Mouse (Mus musculus) lung, postnatal 25 days (tissue): Measurements from ENCODE around the gene Enox1.

Experiments used
- DNase-seq: peaks from one replicate; pipeline ENCODE4 v3.0.0; 2022; ENCODE audit warnings: low spot score

Enox1 gene

GRCm38 (mm10) chr14:77273721-77274120 is 117.2 kb downstream of the Enox1 start:
- DNase-seq = no peak

GRCm38 (mm10) chr14:77275607-77276006 is 119.0 kb downstream of the Enox1 start:
- no peak for DNase-seq

- DNase-seq = no peak
Measured at GRCm38 (mm10) chr14:77279143-77279542, 122.6 kb downstream of the Enox1 start.

GRCm38 (mm10) chr14:77280454-77280853 is 123.9 kb downstream of the Enox1 start:
- no peak for DNase-seq

- DNase-seq = no peak
Measured at GRCm38 (mm10) chr14:77280893-77281292, 124.3 kb downstream of the Enox1 start.

- DNase-seq = no peak
Measured at GRCm38 (mm10) chr14:77283939-77284338, 127.4 kb downstream of the Enox1 start.

GRCm38 (mm10) chr14:77285453-77285852 is 128.9 kb downstream of the Enox1 start:
- DNase-seq = no peak

GRCm38 (mm10) chr14:77291756-77292155 is 135.2 kb downstream of the Enox1 start:
- no peak for DNase-seq

- DNase-seq = no peak
Measured at GRCm38 (mm10) chr14:77297039-77297438, 140.5 kb downstream of the Enox1 start.

GRCm38 (mm10) chr14:77298327-77298726 is 141.8 kb downstream of the Enox1 start:
- DNase-seq = no peak

- DNase-seq = no peak
Measured at GRCm38 (mm10) chr14:77309571-77309970, 153.0 kb downstream of the Enox1 start.

- DNase-seq = no peak
Measured at GRCm38 (mm10) chr14:77311456-77311855, 154.9 kb downstream of the Enox1 start.

- DNase-seq = peak; percentile 4
Measured at GRCm38 (mm10) chr14:77319396-77319795, 162.8 kb downstream of the Enox1 start.

- no peak for DNase-seq
Measured at GRCm38 (mm10) chr14:77324348-77324747, 167.8 kb downstream of the Enox1 start.

- DNase-seq = no peak
Measured at GRCm38 (mm10) chr14:77327693-77328092, 171.1 kb downstream of the Enox1 start.

- DNase-seq = no peak
Measured at GRCm38 (mm10) chr14:77329791-77330190, 173.2 kb downstream of the Enox1 start.

GRCm38 (mm10) chr14:77343662-77344340 is 187.2 kb downstream of the Enox1 start:
- DNase-seq = peak; percentile 27

GRCm38 (mm10) chr14:77346296-77346695 is 189.7 kb downstream of the Enox1 start:
- DNase-seq = no peak

- no peak for DNase-seq
Measured at GRCm38 (mm10) chr14:77351803-77352352, 195.3 kb downstream of the Enox1 start.

GRCm38 (mm10) chr14:77362662-77363061 is 206.1 kb downstream of the Enox1 start:
- DNase-seq = no peak

- DNase-seq = no peak
Measured at GRCm38 (mm10) chr14:77368411-77368810, 211.8 kb downstream of the Enox1 start.

- no peak for DNase-seq
Measured at GRCm38 (mm10) chr14:77369070-77369469, 212.5 kb downstream of the Enox1 start.

GRCm38 (mm10) chr14:77370521-77370920 is 214.0 kb downstream of the Enox1 start:
- DNase-seq = no peak

- no peak for DNase-seq
Measured at GRCm38 (mm10) chr14:77371977-77372376, 215.4 kb downstream of the Enox1 start.
